ENCODE assay signal across 15 mouse cellular contexts in the genomic region with DNA sequence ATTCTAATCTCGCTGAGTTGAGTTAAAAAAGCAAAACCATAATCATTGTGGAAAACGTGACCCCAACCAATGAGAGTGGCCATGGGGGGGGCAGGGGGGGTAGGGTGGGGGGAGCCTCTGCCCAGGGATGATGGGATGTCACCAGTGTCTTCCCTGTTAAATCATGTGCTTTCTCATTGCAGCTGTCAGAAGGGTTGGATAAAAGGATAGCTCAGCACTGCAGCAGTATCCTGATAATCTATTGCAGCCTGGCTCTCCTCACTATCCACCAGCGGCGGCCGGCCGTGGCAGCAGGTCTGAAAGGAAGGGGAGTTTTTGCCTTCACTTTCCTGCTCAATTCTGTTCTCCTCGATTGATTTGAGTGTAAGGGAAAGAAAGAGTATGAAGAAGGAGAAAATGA. TPM values are rescaled to one million over a fixed set of nuclear protein-coding genes. Genes with fewer than 3 reads are reported as not detected.
A peak's percentile ranks its signal among the peaks of the same experiment; 100 is the strongest.
DNase-seq lines count a peak whose midpoint lies in the region; ATAC-seq and TF ChIP-seq lines count a peak whose summit lies in the region.
"Had no signal": no experiment of that assay in that cellular context is flagged by ENCODE, and none has a peak within 500 bp of the region (broad histone marks: within the 10 kb centered on the region; RNA-seq: fewer than 3 reads in every experiment).

No protein-coding gene starts in this region.

- H3K4me3 ChIP-seq in lung, embryonic 16.5 days (ENCODE audit: low read length): no peak overlapping the region
- H3K4me3 ChIP-seq in lung, postnatal 0 days (ENCODE audit: low read depth, low read length): no peak overlapping the region
- H3K4me3 ChIP-seq in hindbrain, embryonic 14.5 days (replicated peaks; ENCODE audit: low read length): no peak overlapping the region
- no peak overlapping the region for H3K4me3 ChIP-seq in midbrain, embryonic 16.5 days (ENCODE audit: low read depth, low read length)
- H3K4me3 ChIP-seq: embryonic facial prominence, embryonic 13.5 days; liver, embryonic 13.5 days had no signal

- H3K4me1 ChIP-seq in lung, embryonic 16.5 days (replicated peaks; ENCODE audit: control insufficient read depth, insufficient read depth, low read length): no peaks in the 10 kb centered on the region
- H3K4me1 ChIP-seq in lung, postnatal 0 days (ENCODE audit: insufficient read depth, low read depth, low read length): no peaks in the 10 kb centered on the region
- peaks cover 15% of the 10 kb centered on the region; the same call in 1 of the 2 replicates for H3K4me1 ChIP-seq in hindbrain, embryonic 14.5 days (replicated peaks; ENCODE audit: control insufficient read depth, insufficient read depth, low read length)
- peaks cover 9% of the 10 kb centered on the region for H3K4me1 ChIP-seq in midbrain, embryonic 16.5 days (ENCODE audit: control insufficient read depth, insufficient read depth, low read length)
- H3K4me1 ChIP-seq: liver, embryonic 13.5 days had no signal

- no peaks in the 10 kb centered on the region for H3K27me3 ChIP-seq in lung, embryonic 16.5 days (ENCODE audit: control insufficient read depth, insufficient read depth, low read depth, low read length)
- no peaks in the 10 kb centered on the region for H3K27me3 ChIP-seq in lung, postnatal 0 days (replicated peaks; ENCODE audit: insufficient read depth, low read length)
- no peaks in the 10 kb centered on the region for H3K27me3 ChIP-seq in hindbrain, embryonic 14.5 days (ENCODE audit: control insufficient read depth, insufficient read depth, low read length)
- H3K27me3 ChIP-seq in midbrain, embryonic 16.5 days (ENCODE audit: control insufficient read depth, insufficient read depth, low read depth, low read length): no peaks in the 10 kb centered on the region
- H3K27me3 ChIP-seq: embryonic facial prominence, embryonic 13.5 days; liver, embryonic 13.5 days had no signal

- no peak overlapping the region for H3K27ac ChIP-seq in lung, embryonic 16.5 days (ENCODE audit: low read length)
- H3K27ac ChIP-seq in lung, postnatal 0 days (ENCODE audit: low read length): no peak overlapping the region
- peak overlapping the region; percentile 15; the same call in 1 of the 2 replicates for H3K27ac ChIP-seq in hindbrain, embryonic 14.5 days
- H3K27ac ChIP-seq in midbrain, embryonic 16.5 days (ENCODE audit: low read length): peak overlapping the region; percentile 30; the same call in 1 of the 2 replicates
- H3K27ac ChIP-seq: embryonic facial prominence, embryonic 13.5 days; liver, embryonic 13.5 days had no signal

- 27% methylated on average over 7 of the region's 7 CpGs for WGBS in lung, embryonic 16.5 days
- 32% methylated on average over 7 of the region's 7 CpGs for WGBS in lung, postnatal 0 days
- WGBS in hindbrain, embryonic 14.5 days: 34% methylated on average over 7 of the region's 7 CpGs
- WGBS in midbrain, embryonic 16.5 days: 19% methylated on average over 7 of the region's 7 CpGs

- TF ChIP-seq CTCF in lung, postnatal 0 days (IDR thresholded peaks at IDR 0.05): no peak

- H3K36me3 ChIP-seq in lung, embryonic 16.5 days (ENCODE audit: control insufficient read depth, insufficient read depth, low read length): no peaks in the 10 kb centered on the region
- H3K36me3 ChIP-seq in lung, postnatal 0 days (ENCODE audit: insufficient read depth, low read length): no peaks in the 10 kb centered on the region
- H3K36me3 ChIP-seq in hindbrain, embryonic 14.5 days (replicated peaks; ENCODE audit: control insufficient read depth, insufficient read depth): no peaks in the 10 kb centered on the region
- no peaks in the 10 kb centered on the region for H3K36me3 ChIP-seq in midbrain, embryonic 16.5 days (ENCODE audit: control insufficient read depth, insufficient read depth, low read length)
- H3K36me3 ChIP-seq: embryonic facial prominence, embryonic 13.5 days; G1E; liver, embryonic 13.5 days had no signal

- ATAC-seq in lung, embryonic 16.5 days (ENCODE audit: low read depth): no peak
- no peak for ATAC-seq in lung, postnatal 0 days
- ATAC-seq in hindbrain, embryonic 14.5 days (ENCODE audit: low FRiP score): no peak
- ATAC-seq in midbrain, embryonic 16.5 days: peak; percentile 83

- H3K9me3 ChIP-seq in lung, embryonic 16.5 days (ENCODE audit: control insufficient read depth, low read length): no peaks in the 10 kb centered on the region
- H3K9me3 ChIP-seq in lung, postnatal 0 days (ENCODE audit: low read length): no peaks in the 10 kb centered on the region
- H3K9me3 ChIP-seq in hindbrain, embryonic 14.5 days (ENCODE audit: control insufficient read depth, low read length): no peaks in the 10 kb centered on the region
- H3K9me3 ChIP-seq in midbrain, embryonic 16.5 days (replicated peaks; ENCODE audit: control insufficient read depth, low read length, poor library complexity, severe bottlenecking): no peaks in the 10 kb centered on the region
- H3K9me3 ChIP-seq: embryonic facial prominence, embryonic 13.5 days; liver, embryonic 13.5 days had no signal

- peak overlapping the region; percentile 17; the same call in 1 of the 2 replicates for H3K4me2 ChIP-seq in lung, embryonic 16.5 days (ENCODE audit: low read depth, low read length)
- no peak overlapping the region for H3K4me2 ChIP-seq in lung, postnatal 0 days (replicated peaks; ENCODE audit: low read depth, low read length)
- no peak overlapping the region; the same call in 1 of the 2 replicates for H3K4me2 ChIP-seq in hindbrain, embryonic 14.5 days (replicated peaks)
- peak overlapping the region; percentile 5; the same call in 1 of the 2 replicates for H3K4me2 ChIP-seq in midbrain, embryonic 16.5 days (ENCODE audit: low read length)
- H3K4me2 ChIP-seq: embryonic facial prominence, embryonic 13.5 days; liver, embryonic 13.5 days had no signal

- TF ChIP-seq EP300 in lung, postnatal 0 days (IDR thresholded peaks at IDR 0.05): no peak

- DNase-seq in lung, postnatal 0 days (ENCODE audit: low spot score): no peak
- DNase-seq in hindbrain, embryonic 14.5 days (ENCODE audit: low spot score): no peak
- peak; percentile 3 for DNase-seq in yolk sac, embryonic 10.5 days (ENCODE audit: low spot score)
- no peak for DNase-seq in thymus, postnatal 25 days
- DNase-seq in spleen, postnatal 14 days (ENCODE audit: low spot score in 2 of 2): no peak
- DNase-seq in lung, postnatal 14 days: no peak
- DNase-seq: adrenal gland, postnatal 14 days; heart, postnatal 36 days; kidney, adult 8-10 months; liver, embryonic 13.5 days; thymus, postnatal 14 days had no signal

- H3K9ac ChIP-seq in lung, embryonic 16.5 days (ENCODE audit: low read length): no peak overlapping the region
- H3K9ac ChIP-seq in lung, postnatal 0 days (replicated peaks; ENCODE audit: low read depth): no peak overlapping the region
- H3K9ac ChIP-seq in hindbrain, embryonic 14.5 days: no peak overlapping the region
- H3K9ac ChIP-seq in midbrain, embryonic 16.5 days (ENCODE audit: low read depth, low read length): no peak overlapping the region
- H3K9ac ChIP-seq: embryonic facial prominence, embryonic 13.5 days; liver, embryonic 13.5 days had no signal

RNA-seq across cellular contexts. Expression of a gene that starts 29.1 kb away (rescaled TPM):
- 20.0 and 22.8 TPM in 2 replicates for polyA plus RNA-seq in lung, embryonic 16.5 days (2015; fragmentation: Nextera tagmentation; extraction: Ambion mirVana)
- 23.2 and 31.8 TPM in 2 replicates for polyA plus RNA-seq in lung, postnatal 0 days (2015; fragmentation: Nextera tagmentation; extraction: Ambion mirVana)
- polyA plus RNA-seq in hindbrain, embryonic 14.5 days (2014; fragmentation: Nextera tagmentation; extraction: Ambion mirVana): 26.6 and 29.3 TPM in 2 replicates
- 13.4 and 13.8 TPM in 2 replicates for polyA plus RNA-seq in midbrain, embryonic 16.5 days (2015; fragmentation: Nextera tagmentation; extraction: Ambion mirVana)
- polyA plus RNA-seq: G1E had no signal

Comparison
In these comparisons a context has a peak if more than half of its experiments do, and no peak if none do; other contexts are left out.
1. H3K4me2 ChIP-seq: peak in lung, embryonic 16.5 days (single experiment) and midbrain, embryonic 16.5 days (single experiment); none in lung, postnatal 0 days (single experiment) and hindbrain, embryonic 14.5 days (single experiment).
2. H3K27ac ChIP-seq: peak in hindbrain, embryonic 14.5 days (single experiment) and midbrain, embryonic 16.5 days (single experiment); none in lung, embryonic 16.5 days (single experiment) and lung, postnatal 0 days (single experiment).